ENCODE assay signal across 18 mouse cellular contexts in genomic region chr4:106419791-106420190, GRCm38 (mm10). TPM values are rescaled to one million over a fixed set of nuclear protein-coding genes. Genes with fewer than 3 reads are reported as not detected.
"Had no signal": no experiment of that assay in that cellular context is flagged by ENCODE, and none has a peak within 500 bp of the region (broad histone marks: within the 10 kb centered on the region; RNA-seq: fewer than 3 reads in every experiment).

No protein-coding gene starts in this region.

- H3K4me3 ChIP-seq: left cerebral cortex, adult 2 months; liver, embryonic 13.5 days; midbrain, embryonic 12.5 days; midbrain, embryonic 15.5 days; neural tube, embryonic 12.5 days; neural tube, embryonic 15.5 days had no signal

- H3K9me3 ChIP-seq: liver, embryonic 13.5 days; midbrain, embryonic 12.5 days; midbrain, embryonic 15.5 days; neural tube, embryonic 12.5 days; neural tube, embryonic 15.5 days had no signal

- H3K4me2 ChIP-seq: liver, embryonic 13.5 days; midbrain, embryonic 12.5 days; midbrain, embryonic 15.5 days; neural tube, embryonic 12.5 days; neural tube, embryonic 15.5 days had no signal

- H3K27ac ChIP-seq: kidney, postnatal 0 days; left cerebral cortex, adult 2 months; liver, embryonic 13.5 days; midbrain, embryonic 12.5 days; midbrain, embryonic 15.5 days; neural tube, embryonic 12.5 days; neural tube, embryonic 15.5 days had no signal

- H3K9ac ChIP-seq: liver, embryonic 13.5 days; midbrain, embryonic 12.5 days; midbrain, embryonic 15.5 days; neural tube, embryonic 12.5 days; neural tube, embryonic 15.5 days had no signal

- H3K4me1 ChIP-seq: liver, embryonic 13.5 days; midbrain, embryonic 12.5 days; midbrain, embryonic 15.5 days; neural tube, embryonic 12.5 days; neural tube, embryonic 15.5 days had no signal

- ATAC-seq: intestine, embryonic 16.5 days; midbrain, embryonic 15.5 days had no signal

- DNase-seq: kidney, adult 2 months; kidney, postnatal 25 days; liver, embryonic 13.5 days; lung, adult 2 months; lung, postnatal 14 days; lung, postnatal 4 days; right cerebral cortex, adult 18-20 months; right cerebral cortex, postnatal 25 days; thymus, adult 18-20 months; thymus, postnatal 36 days had no signal

- H3K27me3 ChIP-seq: liver, embryonic 13.5 days; midbrain, embryonic 12.5 days; midbrain, embryonic 15.5 days; neural tube, embryonic 12.5 days; neural tube, embryonic 15.5 days had no signal

RNA-seq across cellular contexts. Expression of gene Pcsk9, which starts 44.3 kb away (rescaled TPM):
- total RNA-seq: megakaryocyte-erythroid progenitor cell, adult 5-6 weeks had no signal
